Mouse (Mus musculus): ENCODE measurements around the gene Slfn14.
"Not testable (repeated sequence)": the region's sequence is repeated elsewhere in the genome, so short reads cannot be mapped to it uniquely, and the experiment has no call there.

Slfn14 gene

DNA sequence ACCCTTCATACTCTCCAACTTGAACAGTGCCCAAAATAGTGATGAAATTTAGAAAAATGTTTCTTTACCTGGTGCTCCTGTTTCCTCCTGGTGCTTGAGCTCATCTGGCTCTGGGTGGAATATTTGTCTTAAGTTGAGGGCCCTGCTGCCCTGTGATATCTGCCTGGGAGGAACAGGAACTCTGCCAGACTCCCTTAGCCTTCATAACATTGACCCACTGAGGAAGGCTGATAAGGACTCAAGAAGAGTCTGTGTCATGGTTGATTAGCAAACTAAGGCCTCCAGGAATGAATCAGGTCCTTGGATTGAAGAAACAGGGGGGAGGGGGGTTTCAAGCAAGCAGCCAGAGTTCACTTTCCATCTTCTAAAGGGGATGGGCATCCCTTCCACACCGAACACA, at the start of gene Slfn14:
Gene Slfn14 (minus strand): TSS at position 161 of the 400 bp plus-strand sequence.
- no peak for DNase-seq

- DNase-seq: no peak
Measured at GRCm38 (mm10) chr11:83335826-83336225, 49.3 kb upstream of the Slfn14 start.

DNA sequence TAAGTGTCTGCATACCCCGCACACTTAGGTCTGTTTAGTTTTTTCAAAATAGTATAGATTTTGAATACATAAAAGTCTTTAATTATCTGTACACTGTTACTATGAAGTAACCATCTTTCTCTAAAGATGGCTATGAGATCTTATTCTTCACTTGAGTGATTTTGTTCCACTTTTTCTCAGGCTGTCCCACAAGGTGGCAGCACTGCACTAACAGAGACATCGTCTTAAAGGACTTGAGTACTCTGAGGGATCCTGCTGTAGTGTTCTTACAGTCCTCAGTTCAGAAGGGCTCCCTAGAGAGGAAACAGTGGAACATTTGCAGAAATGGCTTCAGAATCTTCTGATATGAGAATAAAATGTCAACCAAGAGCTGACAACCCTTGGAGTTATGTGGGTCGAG, 40.9 kb upstream of the Slfn14 start:
- peak; percentile 66 to 74 for DNase-seq

- DNase-seq: not testable (repeated sequence)
Measured at GRCm38 (mm10) chr11:83326692-83327091, 40.2 kb upstream of the Slfn14 start.

GRCm38 (mm10) chr11:83319048-83319447, 32.5 kb upstream of the Slfn14 start:
- no peak for DNase-seq

GRCm38 (mm10) chr11:83312471-83312870, 25.9 kb upstream of the Slfn14 start:
- no peak for DNase-seq

- no peak for DNase-seq
Measured at GRCm38 (mm10) chr11:83306700-83307253, 20.3 kb upstream of the Slfn14 start.

DNA sequence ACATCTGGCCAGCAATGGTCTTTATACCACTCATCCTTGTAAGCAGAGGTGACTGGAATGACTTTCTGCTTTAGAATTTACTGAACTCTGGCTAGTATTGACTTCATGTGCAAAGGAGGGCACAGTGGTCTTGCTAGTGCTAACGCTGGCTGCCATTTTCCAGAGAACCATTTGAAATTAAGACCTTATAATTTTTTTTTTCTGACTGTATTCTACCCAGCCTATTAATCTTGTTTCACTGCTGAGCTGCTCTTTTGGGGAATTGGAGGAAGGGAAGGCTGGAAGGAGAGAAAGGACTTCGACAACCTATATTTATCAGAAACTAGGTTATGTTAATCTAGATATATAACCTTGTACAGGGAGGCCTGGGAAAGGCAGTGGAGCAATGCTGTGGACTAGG, 18.0 kb upstream of the Slfn14 start:
- DNase-seq: no peak

DNA sequence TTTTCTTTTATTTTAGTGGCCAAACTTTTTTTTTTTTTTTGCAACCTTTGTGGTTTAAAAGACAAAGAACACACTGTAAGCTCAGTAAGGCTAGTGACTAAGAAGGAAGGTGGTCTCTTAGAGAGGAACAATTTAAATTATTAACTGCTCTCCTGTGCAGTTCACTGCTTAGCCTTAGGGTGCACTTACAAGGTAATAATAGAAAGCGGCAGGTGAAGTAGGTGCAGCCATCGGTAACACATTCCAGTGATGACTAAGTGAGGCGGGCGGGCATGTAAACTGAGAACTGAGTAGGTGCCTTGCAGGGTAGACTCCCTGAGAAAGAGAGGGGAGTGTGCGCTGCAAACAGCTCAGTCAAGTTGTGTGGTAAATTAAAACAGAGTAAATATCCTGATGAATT, 17.2 kb upstream of the Slfn14 start:
- no peak for DNase-seq

GRCm38 (mm10) chr11:83302526-83303251, 16.2 kb upstream of the Slfn14 start, which contains the start of gene Pex12:
TSS of gene Pex12 (minus strand) at chr11:83302586.
- peak; percentile 98 for DNase-seq

GRCm38 (mm10) chr11:83302124-83302523, 15.6 kb upstream of the Slfn14 start:
- peak in 1 of 2 experiments; percentile 48 for DNase-seq

DNA sequence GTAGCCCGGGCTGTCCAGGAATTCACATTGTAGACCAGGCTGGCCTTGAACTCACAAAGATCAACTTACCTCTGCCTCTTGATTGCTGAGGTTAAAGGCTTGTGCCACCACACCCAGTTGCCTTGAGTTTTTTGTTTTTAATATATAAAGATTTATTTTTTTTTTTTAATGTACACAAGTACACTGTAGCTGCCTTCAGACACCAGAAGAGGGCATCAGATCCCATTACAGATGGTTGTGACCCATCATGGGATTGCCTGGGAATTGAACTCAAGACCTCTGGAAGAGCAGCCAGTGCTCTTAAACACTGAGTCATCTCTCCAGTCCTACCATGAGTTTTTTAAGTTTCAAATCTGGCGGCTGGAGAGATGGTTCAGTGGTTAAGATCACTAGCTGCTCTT, 14.9 kb upstream of the Slfn14 start:
- no peak for DNase-seq

DNA sequence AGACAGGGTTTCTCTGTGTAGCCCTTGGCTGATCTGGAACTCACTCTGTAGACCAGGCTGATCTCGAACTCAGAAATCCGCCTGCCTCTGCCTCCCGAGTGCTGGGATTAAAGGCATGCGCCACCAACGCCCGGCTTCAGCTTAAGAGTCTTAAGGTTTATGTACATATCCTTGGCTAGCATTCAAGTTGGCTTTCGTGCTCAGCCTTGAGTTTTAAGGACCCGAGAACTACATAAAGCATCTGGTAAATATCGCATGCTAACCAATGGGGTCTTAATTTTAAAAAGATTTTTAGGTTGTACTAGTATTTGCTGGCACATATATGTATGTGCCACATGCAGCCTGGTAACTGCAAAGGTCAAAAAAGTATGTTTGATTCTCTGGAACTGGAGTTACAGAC, 13.2 kb upstream of the Slfn14 start:
- peak in 1 of 2 experiments; percentile 20 for DNase-seq

GRCm38 (mm10) chr11:83298225-83299195, 12.0 kb upstream of the Slfn14 start, which contains the start of gene Ap2b1:
TSS of gene Ap2b1 (plus strand) at chr11:83299024.
- DNase-seq: peak; percentile 92 to 93

DNA sequence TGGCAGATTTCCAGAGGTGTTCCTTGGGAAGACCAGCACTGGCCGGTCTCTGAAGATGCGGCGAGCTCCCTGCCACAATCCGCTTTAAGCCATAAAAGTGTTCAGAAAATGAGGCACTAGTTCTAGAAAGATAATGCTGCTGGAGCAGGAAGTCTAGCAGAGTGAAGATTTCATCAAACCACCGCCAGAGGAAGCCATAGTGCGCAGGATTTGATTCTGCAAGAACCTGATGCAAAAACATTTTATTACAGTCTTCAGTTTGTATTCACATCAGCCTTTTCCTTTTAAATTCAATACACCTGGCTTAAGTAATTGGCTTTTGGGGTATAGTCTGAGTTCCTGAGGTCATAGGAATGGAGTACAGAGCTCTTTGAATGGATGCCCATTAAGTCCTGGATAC, 11.3 kb upstream of the Slfn14 start:
- no peak for DNase-seq

DNA sequence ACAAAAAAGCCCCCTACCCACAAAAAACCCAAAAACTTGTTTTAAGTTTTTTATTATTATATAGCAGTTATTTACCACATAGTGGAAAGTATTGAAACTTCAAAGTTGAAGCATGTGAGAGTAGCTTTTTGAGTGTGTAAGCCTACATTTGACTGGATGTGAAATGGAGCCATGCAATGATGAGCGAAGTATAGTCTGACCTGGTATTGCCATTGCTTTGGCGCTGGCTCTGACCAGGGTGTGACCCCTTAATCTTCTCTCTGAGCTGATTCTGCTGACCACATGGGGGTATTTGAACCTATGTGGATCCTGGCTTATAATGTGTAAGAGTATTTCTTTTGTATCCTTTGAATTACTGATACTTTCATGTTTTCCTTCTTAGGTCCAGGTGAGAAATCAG, 7.6 kb upstream of the Slfn14 start:
- DNase-seq: no peak

- no peak for DNase-seq
Measured at GRCm38 (mm10) chr11:83293182-83293581, 6.7 kb upstream of the Slfn14 start.

GRCm38 (mm10) chr11:83292251-83292587, 5.7 kb upstream of the Slfn14 start:
- DNase-seq: peak in 1 of 2 experiments; percentile 21

- DNase-seq: peak; percentile 95 to 96
Measured at GRCm38 (mm10) chr11:83291375-83292250, 5.1 kb upstream of the Slfn14 start.

- DNase-seq: no peak
Measured at GRCm38 (mm10) chr11:83289633-83290032, 3.1 kb upstream of the Slfn14 start.

- no peak for DNase-seq
Measured at GRCm38 (mm10) chr11:83289036-83289435, 2.5 kb upstream of the Slfn14 start.

GRCm38 (mm10) chr11:83285627-83286026, 899 bp downstream of the Slfn14 start:
- DNase-seq: no peak

Measured in cerebellum, postnatal 14 days (tissue).